Mouse (Mus musculus) kidney, adult 9 months (tissue): ENCODE measurements around the gene Ada.

Source experiments
- DNase-seq: peaks from one replicate; pipeline ENCODE4 v3.0.0; 2022

Gene Ada

GRCm38 (mm10) chr2:163749647-163750611 lies at the start of gene Ada:
TSS of gene Ada (minus strand) at chr2:163750239.
- peak; percentile 51 for DNase-seq

GRCm38 (mm10) chr2:163798411-163798810 lies 48.4 kb upstream of the Ada start:
- DNase-seq, result no peak

- DNase-seq, result peak; percentile 77
Measured at GRCm38 (mm10) chr2:163788484-163788883, 38.4 kb upstream of the Ada start.

DNA sequence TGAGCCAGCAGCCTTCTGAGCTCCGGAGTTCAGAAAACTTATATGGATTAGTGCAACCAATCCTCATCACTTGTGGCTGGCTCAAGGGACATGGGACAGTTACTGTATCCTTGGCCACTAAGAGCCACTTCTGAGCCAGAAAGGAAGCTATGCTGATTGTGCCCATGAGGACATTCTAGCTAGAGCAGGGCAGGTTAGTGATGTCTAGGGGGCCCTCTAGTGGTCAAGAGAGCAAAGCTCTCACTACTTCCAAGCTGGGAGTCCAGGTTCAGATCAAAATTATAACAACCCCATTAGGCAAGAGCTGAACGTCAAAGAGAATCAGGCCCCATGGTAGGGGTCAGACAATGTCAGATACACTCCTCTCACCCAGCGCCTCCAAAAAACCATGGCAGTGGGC lies 37.7 kb upstream of the Ada start:
- DNase-seq, result peak; percentile 70

DNA sequence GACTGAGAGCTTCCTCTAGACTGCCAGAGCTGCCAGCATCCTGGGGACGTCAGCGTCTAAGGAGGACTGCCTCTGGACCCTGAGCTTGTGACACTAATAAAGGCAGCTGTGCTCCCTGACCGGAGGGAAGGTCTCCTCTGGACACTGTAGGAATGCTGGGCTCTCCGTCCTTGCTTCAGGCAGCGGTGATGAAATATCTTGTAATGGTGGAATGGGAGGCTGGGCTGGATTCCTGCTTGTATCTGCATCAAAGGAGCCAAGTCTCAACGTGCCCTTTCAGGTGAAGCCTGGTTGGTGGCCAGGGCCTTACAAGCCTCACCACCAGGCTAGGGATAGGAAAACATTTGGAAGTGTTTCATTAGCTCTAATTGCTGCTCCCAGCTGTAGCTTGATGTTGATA lies 37.0 kb upstream of the Ada start:
- no peak for DNase-seq

- DNase-seq, result no peak
Measured at GRCm38 (mm10) chr2:163783901-163784300, 33.9 kb upstream of the Ada start.

GRCm38 (mm10) chr2:163783368-163783767 lies 33.3 kb upstream of the Ada start:
- DNase-seq, result no peak

GRCm38 (mm10) chr2:163778896-163779295 lies 28.9 kb upstream of the Ada start:
- DNase-seq, result no peak

DNA sequence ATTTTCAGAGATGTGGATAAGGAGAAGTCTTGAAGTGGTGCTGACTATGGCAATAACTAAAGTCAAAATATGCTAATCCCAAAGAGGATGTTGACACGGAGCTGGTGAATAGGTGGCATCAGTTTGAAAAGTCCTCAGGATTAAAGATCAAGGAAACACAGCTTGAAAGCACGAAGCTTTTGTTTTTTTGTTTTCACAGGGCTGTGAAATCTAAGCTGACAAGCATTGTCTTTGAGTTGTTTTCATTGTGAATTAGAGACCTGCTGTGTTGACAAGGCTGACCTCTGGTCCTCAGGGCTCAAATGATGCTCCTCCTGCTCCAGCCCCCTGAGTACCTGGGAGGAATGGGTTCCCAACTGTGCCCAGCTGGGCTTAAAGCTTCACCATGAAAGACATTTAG lies 27.0 kb upstream of the Ada start:
- no peak for DNase-seq

DNA sequence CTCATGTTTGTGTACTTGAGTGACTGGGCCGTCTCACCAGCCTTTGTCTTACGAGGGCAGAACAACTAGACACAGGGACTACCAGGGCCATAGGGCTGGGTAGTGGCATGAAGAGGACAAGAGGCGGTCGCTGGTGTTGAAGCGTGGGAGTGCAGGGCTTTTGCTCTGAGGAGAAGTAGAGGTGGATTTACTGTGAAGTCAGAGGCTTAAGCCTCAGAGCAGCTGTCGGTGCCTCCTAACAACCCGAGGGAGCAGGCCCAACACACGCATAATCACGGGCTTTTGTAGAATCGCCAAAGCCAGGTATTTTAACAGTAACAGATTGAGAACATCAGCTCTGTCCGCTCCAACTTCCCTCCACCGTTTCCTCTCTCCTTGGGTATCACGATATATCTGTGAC lies 26.6 kb upstream of the Ada start:
- DNase-seq, result no peak

DNA sequence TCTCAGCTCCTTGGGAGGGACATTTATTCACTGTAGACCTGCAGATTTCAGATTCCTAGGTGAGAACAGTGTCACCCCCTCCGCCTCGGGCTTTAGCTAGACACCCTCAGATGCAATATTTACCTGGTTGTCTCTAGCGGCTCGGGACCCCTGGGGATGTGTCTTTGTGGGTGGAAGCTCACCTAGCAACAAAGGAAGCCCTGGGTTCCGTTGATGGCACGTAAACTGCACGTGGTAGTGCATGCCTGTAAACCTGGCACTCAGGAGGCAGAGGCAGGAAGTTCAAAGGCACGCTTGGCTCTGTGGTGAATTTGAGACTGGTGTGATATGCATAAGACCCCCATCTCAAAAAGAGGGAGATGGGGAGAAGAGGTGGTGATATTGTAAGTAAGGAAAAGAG lies 20.7 kb upstream of the Ada start:
- no peak for DNase-seq

- no peak for DNase-seq
Measured at GRCm38 (mm10) chr2:163766890-163767289, 16.9 kb upstream of the Ada start.

DNA sequence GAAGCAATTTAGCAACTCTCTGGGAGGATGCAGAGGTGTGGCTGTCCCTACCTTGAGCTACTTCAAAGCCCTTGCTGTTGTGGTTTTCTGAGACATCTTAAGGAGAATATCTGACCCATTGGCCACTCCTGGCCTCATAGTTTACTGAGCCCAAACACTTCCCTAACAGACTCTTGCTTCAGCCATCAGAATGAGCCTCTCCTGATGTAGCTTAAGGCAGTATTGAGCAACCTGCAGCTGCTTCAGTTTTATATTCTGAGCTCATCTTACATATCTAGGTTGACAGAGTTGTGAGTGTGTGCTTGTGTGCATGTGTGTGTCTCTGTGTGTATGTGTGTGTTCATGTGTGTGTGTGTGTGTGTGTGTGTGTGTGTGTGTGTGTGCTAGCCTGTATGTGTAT lies 16.2 kb upstream of the Ada start:
- no peak for DNase-seq

GRCm38 (mm10) chr2:163761402-163761801 lies 11.4 kb upstream of the Ada start:
- no peak for DNase-seq

GRCm38 (mm10) chr2:163760589-163760988 lies 10.6 kb upstream of the Ada start:
- no peak for DNase-seq

DNA sequence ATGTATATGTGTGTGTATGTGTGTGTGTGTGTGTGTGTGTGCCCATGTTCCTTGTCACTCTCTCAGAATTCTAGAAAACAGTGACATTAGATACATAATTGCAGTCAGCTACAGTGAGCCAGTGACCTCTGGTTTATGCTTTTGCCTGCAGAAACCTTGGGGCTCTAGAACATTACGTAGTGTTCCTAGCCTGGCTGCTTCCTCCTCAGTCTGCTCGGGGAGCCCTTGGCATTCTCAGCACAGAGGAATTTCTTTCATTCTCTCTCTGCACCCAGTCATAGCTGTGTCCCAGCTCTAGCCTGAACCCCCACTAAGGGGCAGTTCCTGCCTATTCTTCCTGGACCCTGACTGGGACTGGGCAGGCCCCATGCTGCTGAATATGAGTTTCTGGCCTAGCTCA lies 8.1 kb upstream of the Ada start:
- DNase-seq, result no peak

GRCm38 (mm10) chr2:163756723-163757122 lies 6.7 kb upstream of the Ada start:
- DNase-seq, result peak; percentile 55

GRCm38 (mm10) chr2:163754228-163754627 lies 4.2 kb upstream of the Ada start:
- DNase-seq, result no peak

DNA sequence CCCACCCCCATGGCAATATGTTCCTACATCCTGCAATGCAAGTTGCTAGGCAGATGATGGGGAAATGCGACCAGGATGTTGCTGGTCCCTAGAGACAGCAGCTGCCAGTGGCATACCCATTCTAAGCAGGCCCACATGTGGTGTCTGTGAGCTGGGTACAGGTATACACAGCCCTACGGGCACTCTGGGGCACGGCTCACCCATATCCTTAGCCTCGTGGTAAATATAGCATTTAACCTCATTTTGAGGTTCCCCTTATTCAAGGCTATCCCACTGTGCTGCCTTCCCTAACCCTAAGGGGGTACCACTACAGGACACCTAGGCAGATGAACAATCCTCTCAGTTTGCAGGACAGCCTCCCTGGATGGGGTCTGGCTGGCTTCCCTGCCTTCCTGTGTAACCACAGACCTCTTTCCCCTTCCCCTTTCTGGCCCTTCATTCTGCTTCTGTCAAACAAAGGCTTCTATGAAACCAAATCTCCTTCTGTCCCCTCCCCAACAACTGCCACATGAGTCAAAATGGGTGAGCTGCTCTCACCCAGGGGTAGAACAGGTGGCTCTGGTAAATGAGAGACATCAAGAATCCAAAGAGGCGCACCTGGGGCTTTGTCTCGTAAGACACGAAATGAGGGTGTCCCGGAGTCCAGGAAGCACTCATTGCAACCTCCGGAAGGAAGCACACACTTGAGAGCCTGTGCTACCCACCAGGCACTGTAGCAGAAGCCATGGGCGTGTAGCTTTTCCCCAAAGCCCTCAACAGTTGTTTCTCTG lies 5.1 kb downstream of the Ada start:
- no peak for DNase-seq

- peak; percentile 19 for DNase-seq
Measured at GRCm38 (mm10) chr2:163743357-163743756, 6.7 kb downstream of the Ada start.

DNA sequence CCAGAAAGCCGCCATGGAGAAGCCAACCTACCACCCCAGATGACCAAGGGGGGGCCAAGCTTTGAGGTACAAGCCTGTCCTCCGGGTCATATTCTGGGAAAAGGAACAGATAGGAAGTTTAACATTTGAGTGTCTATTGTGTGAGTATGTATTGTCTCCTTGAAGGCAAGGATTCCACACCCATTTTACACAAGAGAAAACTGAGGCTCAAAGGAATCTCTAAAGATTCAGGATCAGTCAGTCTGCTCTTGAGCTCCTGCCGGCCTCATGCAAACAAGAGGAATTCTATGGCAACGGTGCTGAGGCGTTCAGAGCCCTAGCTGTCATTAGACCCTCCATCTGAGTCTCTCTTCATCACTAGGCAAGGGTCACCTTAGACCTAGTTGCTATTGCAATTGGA lies 7.4 kb downstream of the Ada start:
- DNase-seq, result no peak

DNA sequence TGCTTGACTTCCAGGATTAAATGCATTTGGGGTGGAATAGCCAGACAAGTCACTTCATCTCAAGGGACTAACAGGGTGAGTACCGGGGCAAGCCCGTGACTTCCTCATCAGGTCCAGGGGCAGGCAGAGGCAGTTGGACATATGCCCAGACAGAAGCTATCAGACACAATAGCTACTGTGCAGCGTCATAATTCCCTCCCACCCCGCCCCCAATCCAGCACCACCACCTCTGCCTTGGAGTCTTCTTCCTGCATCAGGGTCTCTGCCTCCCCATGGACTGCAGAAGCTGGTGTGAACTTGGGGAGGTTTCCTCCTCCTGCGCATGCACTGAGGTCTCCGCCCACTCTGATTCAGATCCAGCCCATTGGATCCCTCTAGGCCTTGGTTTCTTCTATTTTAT lies 14.1 kb downstream of the Ada start:
- peak; percentile 81 for DNase-seq

DNA sequence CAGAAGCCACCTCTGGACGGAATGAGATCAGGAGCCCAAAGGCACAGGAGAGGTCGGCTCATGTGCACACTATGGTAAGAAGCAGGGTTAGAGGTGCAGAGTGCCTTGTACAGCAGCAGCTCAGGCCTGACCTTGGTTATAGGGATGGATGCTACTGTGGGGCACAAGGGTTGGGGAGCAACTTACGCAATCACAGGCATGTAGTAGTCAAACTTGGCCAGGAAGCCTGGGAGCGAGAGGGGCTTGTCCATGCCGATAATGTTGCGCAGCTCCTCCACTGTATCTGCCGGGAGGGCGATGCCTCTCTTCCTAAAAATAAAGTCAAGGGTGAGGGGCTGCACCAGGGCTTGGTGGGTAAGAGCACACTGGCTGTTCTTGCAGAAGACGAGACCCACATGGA lies 14.9 kb downstream of the Ada start:
- no peak for DNase-seq

DNA sequence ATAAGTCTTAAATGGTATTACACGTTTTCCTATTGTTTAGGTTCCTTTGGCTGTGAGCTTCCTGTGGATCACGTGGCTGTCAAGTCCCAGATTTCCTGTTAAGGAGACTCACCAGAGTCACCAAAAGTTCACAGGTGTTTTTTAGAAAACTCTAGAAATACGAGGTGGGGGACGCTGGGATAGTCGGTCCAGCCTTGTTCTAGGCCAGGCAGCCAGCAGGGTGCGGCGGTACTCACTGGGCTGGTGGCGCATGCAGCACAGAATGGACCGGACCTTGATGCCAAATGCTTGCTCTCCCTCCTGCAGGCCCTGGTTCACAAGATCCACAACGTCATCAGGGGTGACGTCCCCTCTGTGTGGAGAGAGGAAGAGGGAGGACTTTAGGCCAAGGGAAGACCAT lies 18.0 kb downstream of the Ada start:
- peak; percentile 27 for DNase-seq
